In genomic region chr16:18687367-18687766, GRCm38 (mm10) we compare ENCODE assay signal across 8 mouse cellular contexts. TPM values are rescaled to one million over a fixed set of nuclear protein-coding genes. Genes with fewer than 3 reads are reported as not detected.
DNase-seq lines count a peak whose midpoint lies in the region; ATAC-seq and TF ChIP-seq lines count a peak whose summit lies in the region.

No protein-coding gene starts in this region.

- no peak overlapping the region for H3K9ac ChIP-seq in forebrain, postnatal 0 days

- 0 out of 2 replicates have a peak, but pooled peaks have one; percentile 4 for TF ChIP-seq CTCF in G1E (IDR thresholded peaks at IDR 0.05; ENCODE audit: low read depth, low read length)
- peak; percentile 64 for TF ChIP-seq CTCF in cerebellum, adult 2 months (IDR thresholded peaks at IDR 0.05; ENCODE audit: borderline replicate concordance, insufficient read depth, low read depth, low read length)
- peak; percentile 65 for TF ChIP-seq CTCF in forebrain, postnatal 0 days (IDR thresholded peaks at IDR 0.05; ENCODE audit: low read depth)

- H3K4me1 ChIP-seq in G1E (ENCODE audit: insufficient read depth, low read depth, low read length), result peaks cover 7% of the 10 kb centered on the region
- peaks cover 6% of the 10 kb centered on the region for H3K4me1 ChIP-seq in cerebellum, adult 2 months (ENCODE audit: control insufficient read depth, insufficient read depth, low read length)
- H3K4me1 ChIP-seq in forebrain, postnatal 0 days (ENCODE audit: insufficient read depth), result no peaks in the 10 kb centered on the region

- DNase-seq in G1E (ENCODE audit: low spot score), result peak; percentile 20
- peak; percentile 71 to 72 for DNase-seq in cerebellum, adult 2 months
- peak; percentile 46 for DNase-seq in forebrain, postnatal 0 days
- peak; percentile 22 for DNase-seq in layer of hippocampus, adult 9-10 months (ENCODE audit: low spot score)
- peak; percentile 84 for DNase-seq in lung, postnatal 10 days
- DNase-seq in ovary, postnatal 10 days (ENCODE audit: low spot score), result peak; percentile 21
- DNase-seq in urinary bladder, adult 18-20 months (ENCODE audit: low spot score in 2 of 2), result peak; percentile 63 to 69

- H3K4me3 ChIP-seq in G1E (ENCODE audit: low read depth, low read length), result no peak overlapping the region
- no peak overlapping the region for H3K4me3 ChIP-seq in cerebellum, adult 2 months (replicated peaks; ENCODE audit: insufficient read depth, low read depth, low read length)
- H3K4me3 ChIP-seq in forebrain, postnatal 0 days (ENCODE audit: low read depth, low read length), result no peak overlapping the region; the same call in 1 of the 2 replicates

- no peak for ATAC-seq in G1E (ENCODE audit: extremely low read depth, insufficient number of reproducible peaks, low FRiP score, poor library complexity, severe bottlenecking)
- ATAC-seq in forebrain, postnatal 0 days, result peak; percentile 56
- peak; percentile 55 to 62 for ATAC-seq in hematopoietic stem cell, adult 5-6 weeks (replicated peaks in 1 of 2; ENCODE audit: insufficient read depth in 1 of 2, low FRiP score in 2 of 2, low TSS enrichment in 1 of 2, low read depth in 1 of 2, poor library complexity in 2 of 2, severe bottlenecking in 2 of 2)

- H3K4me2 ChIP-seq in forebrain, postnatal 0 days (ENCODE audit: low read depth), result peak overlapping the region; percentile 44

- no peaks in the 10 kb centered on the region for H3K9me3 ChIP-seq in G1E (replicated peaks)
- no peaks in the 10 kb centered on the region for H3K9me3 ChIP-seq in forebrain, postnatal 0 days (ENCODE audit: low read length)

- H3K27me3 ChIP-seq in G1E (ENCODE audit: insufficient read depth, low read length), result peaks cover 35% of the 10 kb centered on the region
- H3K27me3 ChIP-seq in cerebellum, adult 2 months (ENCODE audit: control insufficient read depth, insufficient read depth, low read length), result no peaks in the 10 kb centered on the region
- no peaks in the 10 kb centered on the region for H3K27me3 ChIP-seq in forebrain, postnatal 0 days (ENCODE audit: insufficient read depth, low read length)

- H3K36me3 ChIP-seq in G1E (replicated peaks), result no peaks in the 10 kb centered on the region
- no peaks in the 10 kb centered on the region for H3K36me3 ChIP-seq in forebrain, postnatal 0 days (ENCODE audit: insufficient read depth)

- no peak for TF ChIP-seq POLR2A in cerebellum, adult 2 months (IDR thresholded peaks at IDR 0.05; ENCODE audit: borderline replicate concordance, insufficient read depth, low read length)

- WGBS in cerebellum, adult 2 months, result 5% methylated on average over 8 of the region's 8 CpGs
- WGBS in forebrain, postnatal 0 days, result 14% methylated on average over 8 of the region's 8 CpGs

- H3K27ac ChIP-seq in cerebellum, adult 2 months (ENCODE audit: insufficient read depth, low read length), result peak overlapping the region; percentile 33
- no peak overlapping the region for H3K27ac ChIP-seq in forebrain, postnatal 0 days (ENCODE audit: low read depth, low read length)

RNA-seq across cellular contexts. Expression of gene Sept5, which starts 57.6 kb away (rescaled TPM):
- total RNA-seq in G1E (2014; fragmentation: Nextera tagmentation) (not detected in 2 replicates), G1E (2017) (0.05 TPM in 1 of 2 replicates, not detected in the other)
- polyA plus RNA-seq in G1E (2012), result not detected in 2 replicates
- polyA plus RNA-seq in cerebellum, adult 2 months (2012; rRNA removed), result 328 and 334 TPM in 2 replicates
- 372 and 373 TPM in 2 replicates for total RNA-seq in forebrain, postnatal 0 days (2014; rRNA removed)
- 265 and 267 TPM in 2 replicates for polyA plus RNA-seq in forebrain, postnatal 0 days (2015; fragmentation: Nextera tagmentation; extraction: Ambion mirVana)
- total RNA-seq in hematopoietic stem cell, adult 5-6 weeks (2017), result 1.8 and 7.6 TPM in 2 replicates

Comparison
In these comparisons a context has a peak if more than half of its experiments do, and no peak if none do; other contexts are left out.
1. DNase-seq: peak in every context shown above with its lines; median percentile 84 in lung, postnatal 10 days; 72 in cerebellum, adult 2 months; 66 in urinary bladder, adult 18-20 months; 46 in forebrain, postnatal 0 days; 22 in layer of hippocampus, adult 9-10 months; 21 in ovary, postnatal 10 days; 20 in G1E.
2. CTCF ChIP-seq: peak in every context shown above with its lines; median percentile 65 in forebrain, postnatal 0 days; 64 in cerebellum, adult 2 months; 4 in G1E.
3. RNA of gene Sept5, which starts 57.6 kb away (total RNA-seq): 372 to 373 TPM in forebrain, postnatal 0 days; 1.8 to 7.6 TPM in hematopoietic stem cell, adult 5-6 weeks and 0.05 TPM in G1E; every median in the first group is over 10 times any median in the second.